Mouse (Mus musculus): Measurements from ENCODE around the gene Rab8a.

The Rab8a gene

DNA sequence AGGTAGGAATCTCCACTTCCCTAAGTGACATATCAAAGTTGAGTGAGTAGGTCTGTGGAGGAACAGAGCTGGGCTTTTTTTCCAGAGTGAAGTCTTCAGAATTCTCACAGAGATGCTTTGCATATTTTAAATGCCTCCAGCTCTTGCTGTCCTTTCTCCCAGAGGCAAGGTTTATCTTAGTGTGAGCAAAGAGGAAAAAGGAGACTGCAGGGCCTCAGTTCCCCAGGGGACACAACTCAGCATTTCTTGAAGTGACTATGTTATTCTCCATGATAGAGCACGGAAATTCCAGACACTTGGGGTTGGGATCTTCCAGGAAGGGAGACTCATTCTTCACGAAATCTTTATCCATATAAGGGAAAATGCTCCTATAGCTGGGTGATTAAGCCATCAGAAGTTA is 13.7 kb upstream of the Rab8a start:
- DNase-seq = no peak

- DNase-seq = no peak
Measured at GRCm38 (mm10) chr8:72149056-72149455, 11.9 kb upstream of the Rab8a start.

- DNase-seq = no peak
Measured at GRCm38 (mm10) chr8:72151418-72152078, 9.5 kb upstream of the Rab8a start.

DNA sequence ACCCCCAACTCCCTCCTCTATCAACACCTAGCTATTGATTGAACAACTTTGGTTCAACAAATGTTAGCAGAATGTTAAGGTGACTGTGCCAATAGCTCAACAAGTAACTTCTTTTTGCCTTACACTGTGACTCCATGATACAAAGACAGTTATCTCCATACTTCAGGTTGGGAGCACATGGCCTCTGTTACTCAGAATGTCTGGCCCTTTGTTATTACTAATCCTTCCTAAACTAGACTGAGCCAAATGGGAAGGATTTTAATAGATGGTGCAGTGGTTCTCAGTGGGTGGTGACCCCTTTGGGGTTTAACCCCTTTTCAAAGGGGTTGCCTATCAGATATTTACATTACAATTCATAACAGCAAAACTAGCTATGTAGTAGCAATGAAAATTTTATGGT is 7.6 kb upstream of the Rab8a start:
- DNase-seq = no peak

- DNase-seq = no peak
Measured at GRCm38 (mm10) chr8:72158096-72158495, 2.9 kb upstream of the Rab8a start.

DNA sequence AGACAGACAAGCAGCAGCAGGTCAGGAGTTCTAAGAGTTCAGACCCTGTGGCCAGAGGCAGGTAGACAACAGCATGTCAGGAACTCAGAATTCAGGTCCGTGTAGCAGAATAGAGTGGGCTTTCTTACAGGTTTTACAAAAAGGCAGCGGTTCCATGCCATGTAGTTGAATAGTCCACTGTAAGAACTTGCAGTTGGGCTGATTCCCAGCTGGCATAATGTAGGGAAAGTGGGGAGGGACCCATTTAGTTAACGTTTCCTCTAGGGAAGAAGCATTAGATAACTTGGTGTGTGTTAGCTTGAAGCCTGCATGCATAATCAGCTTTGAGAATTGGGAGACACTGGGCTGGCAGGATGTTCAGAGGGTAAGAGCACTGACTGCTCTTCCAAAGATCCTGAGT is 2.3 kb upstream of the Rab8a start:
- no peak for DNase-seq

DNA sequence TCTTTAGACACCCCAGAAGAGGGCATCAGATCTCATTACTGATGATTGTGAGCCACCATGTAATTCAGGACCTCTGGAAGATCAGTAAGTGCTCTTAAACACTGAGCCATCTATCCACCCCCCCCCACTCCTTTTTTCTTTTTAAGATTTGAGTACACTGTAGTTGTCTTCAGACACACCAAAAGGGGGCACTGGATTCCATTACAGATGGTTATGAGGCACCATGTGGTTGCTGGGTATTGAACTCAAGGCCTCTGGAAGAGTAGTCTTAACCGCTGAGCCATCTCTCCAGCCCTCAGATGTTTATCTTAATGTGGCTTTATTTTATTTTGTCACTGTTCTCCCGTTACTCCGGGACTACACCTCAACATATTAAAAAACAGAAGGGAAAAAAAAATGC is 993 bp upstream of the Rab8a start:
- no peak for DNase-seq

GRCm38 (mm10) chr8:72162821-72163220 is 1.8 kb downstream of the Rab8a start:
- no peak for DNase-seq

DNA sequence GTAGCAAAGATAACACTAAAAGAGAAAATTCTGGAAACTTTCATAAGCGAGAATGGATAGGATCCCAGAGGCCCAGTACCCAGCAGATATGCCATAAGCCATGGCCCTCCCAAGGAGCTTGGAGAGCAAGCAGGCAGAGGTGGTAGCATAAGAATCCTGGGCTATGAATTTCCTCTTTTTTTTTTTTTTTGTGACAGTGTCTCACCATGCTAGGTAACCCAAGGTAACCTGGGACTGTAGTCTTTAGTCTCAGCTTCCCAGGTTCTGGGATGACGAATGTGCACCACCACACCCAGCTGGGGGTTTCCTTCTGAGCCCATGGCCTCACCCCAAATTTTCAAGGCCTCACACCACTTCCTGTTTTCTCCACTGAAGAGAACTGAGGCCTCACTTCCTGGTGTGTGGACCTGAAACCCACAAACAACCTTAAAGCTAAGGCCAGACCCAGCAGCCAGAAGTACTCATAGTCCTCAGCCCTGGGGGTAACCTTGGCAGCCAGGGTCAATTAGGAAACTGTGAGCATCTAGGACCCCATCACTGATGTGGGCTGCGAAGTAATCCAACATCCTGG is 8.2 kb downstream of the Rab8a start:
- no peak for DNase-seq

- no peak for DNase-seq
Measured at GRCm38 (mm10) chr8:72169681-72170249, 8.8 kb downstream of the Rab8a start.

- peak; percentile 74 to 79 for DNase-seq
Measured at GRCm38 (mm10) chr8:72177346-72177925, 16.4 kb downstream of the Rab8a start.

DNA sequence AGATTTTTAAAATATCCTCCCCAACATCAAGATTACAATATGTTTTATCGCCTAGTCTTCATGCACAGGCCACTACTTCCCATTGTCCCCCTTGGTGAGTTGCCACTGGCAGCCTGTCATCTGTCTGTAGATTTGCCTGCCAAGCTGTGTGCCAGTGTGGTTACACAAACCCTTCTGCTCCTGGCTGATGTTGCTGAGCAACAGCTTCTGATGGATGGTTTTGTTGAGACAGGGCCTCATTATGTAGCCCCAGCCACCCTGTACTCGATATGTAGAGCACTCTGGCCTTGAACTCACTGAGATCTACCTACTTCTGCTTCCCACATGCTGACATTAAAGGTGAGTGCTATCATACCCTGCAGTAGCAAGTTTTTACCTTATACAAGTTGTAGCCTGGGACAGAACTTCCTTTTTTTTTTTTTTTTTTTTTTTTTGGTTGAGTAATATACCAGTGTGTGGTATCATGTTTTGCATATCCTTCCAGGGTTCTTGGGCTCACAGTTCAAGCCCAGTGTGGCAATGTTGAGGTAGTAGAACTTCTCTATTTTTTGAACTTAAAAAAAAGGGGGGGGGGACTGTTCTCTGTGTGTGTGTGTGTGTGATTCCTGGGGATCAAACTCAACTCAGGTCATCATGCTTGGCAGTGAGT is 22.7 kb downstream of the Rab8a start:
- no peak for DNase-seq

GRCm38 (mm10) chr8:72187793-72188331 is 26.9 kb downstream of the Rab8a start:
- DNase-seq = no peak

- DNase-seq = no peak
Measured at GRCm38 (mm10) chr8:72189417-72190214, 28.6 kb downstream of the Rab8a start, which contains the start of gene Hsh2d. TSS of gene Hsh2d (plus strand) at chr8:72189638.

- DNase-seq = no peak
Measured at GRCm38 (mm10) chr8:72190215-72190539, 29.2 kb downstream of the Rab8a start.

DNA sequence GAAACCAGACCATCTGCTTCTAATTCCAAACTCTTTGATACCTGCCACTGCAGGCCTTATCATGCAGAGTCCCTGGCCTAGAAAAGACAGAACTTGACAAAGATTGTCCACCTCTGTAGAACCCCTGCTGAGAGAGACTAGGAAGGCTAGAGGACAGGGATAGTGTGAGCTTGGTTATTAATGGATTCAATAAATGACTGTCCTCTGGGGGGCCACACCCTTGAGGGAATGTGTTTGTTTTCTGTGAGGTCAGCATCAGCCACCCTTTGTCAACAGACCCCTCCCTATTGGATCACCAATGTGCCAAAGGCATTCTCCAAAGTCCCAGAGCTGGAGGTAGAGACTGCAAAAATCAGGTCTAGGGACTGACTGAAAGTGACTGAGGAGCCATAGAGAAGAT is 31.1 kb downstream of the Rab8a start:
- DNase-seq = no peak

DNA sequence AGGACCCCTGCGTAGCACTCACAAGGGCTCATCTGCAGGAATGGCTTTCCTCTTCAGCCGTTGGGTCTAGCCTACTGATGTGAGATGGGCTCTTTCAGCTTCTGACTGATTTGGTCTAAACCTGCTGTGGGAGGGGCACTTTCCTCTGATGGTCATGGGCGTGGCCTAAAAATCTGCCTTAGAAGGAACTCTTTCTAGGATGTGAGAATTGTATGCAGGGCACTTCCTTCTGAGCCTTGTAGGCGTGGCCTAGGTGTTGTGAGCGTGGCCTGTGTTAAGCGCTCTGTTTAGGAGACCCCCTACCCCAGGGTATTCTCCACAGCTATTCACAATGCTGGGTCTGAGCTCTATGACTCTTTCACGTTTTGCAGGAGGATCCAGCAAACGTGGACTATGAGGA is 37.0 kb downstream of the Rab8a start:
- DNase-seq = no peak

- no peak for DNase-seq
Measured at GRCm38 (mm10) chr8:72208582-72208981, 47.6 kb downstream of the Rab8a start.

DNA sequence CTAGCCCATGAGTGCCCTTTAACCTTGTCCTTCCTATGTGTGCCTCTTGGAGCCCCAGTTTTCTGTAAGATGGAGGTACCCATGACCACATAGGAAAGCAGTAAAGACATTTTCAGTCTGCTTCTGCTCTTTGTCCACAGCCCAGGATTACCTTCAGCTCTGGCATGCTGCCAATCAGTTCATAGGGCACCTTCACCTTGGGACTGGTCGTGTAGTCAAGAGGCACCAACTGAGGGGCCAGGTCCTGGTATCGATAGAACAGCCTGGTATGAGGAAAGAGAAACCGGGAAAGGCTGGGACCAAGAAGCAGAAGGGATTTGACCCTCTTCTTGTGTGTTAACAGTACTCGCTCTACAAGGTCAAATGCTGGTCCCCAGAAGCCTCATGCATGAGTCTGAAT is 49.2 kb downstream of the Rab8a start:
- no peak for DNase-seq

- DNase-seq = no peak
Measured at GRCm38 (mm10) chr8:72210710-72211109, 49.7 kb downstream of the Rab8a start.

GRCm38 (mm10) chr8:72211846-72212245 is 50.8 kb downstream of the Rab8a start:
- no peak for DNase-seq

DNA sequence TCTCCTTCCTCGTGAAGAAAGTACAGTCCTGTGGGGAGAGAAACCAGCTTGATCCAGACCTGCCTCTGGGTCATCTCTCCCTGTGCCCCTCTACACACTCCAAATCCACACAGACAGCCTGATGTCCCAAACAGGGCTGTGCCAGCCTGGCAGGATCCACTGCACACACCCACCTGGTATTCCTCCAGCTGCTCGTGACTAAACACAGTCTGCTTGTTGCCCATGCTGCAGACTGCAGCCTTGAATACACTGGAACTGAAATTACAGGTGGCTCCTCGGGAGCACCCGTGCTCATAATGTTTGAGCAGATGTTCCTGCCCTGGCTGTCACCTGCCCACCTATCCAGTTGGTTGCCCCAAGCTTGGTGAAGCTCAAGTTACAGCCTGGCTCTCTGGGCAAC is 51.8 kb downstream of the Rab8a start, which contains the start of gene Cib3:
Gene Cib3, minus strand, starts transcription at position 87 of the 400 bp plus-strand sequence.
- no peak for DNase-seq

DNA sequence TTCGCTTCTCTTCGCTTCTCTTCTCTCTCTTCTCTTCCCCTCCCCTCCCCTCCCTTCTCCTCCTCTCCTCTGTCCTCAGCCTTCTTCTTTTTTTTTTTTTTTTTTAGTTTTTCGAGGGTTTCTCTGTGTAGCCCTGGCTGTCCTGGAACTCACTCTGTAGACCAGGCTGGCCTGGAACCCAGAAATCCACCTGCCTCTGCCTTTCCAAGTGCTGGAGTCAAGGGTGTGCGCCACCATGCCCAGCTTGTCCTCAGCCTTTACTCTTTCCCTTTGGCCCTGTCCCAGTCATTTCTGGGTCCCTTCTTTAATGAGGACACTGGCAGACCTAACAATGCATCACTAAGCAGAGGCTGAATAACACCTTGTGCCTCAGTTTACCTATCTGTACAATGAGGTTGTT is 52.5 kb downstream of the Rab8a start, which contains the start of gene Gm11034:
Gene Gm11034, minus strand, starts transcription at position 101 of the 400 bp plus-strand sequence.
- no peak for DNase-seq
